Mouse (Mus musculus) CD4-positive, CD25-positive, alpha-beta regulatory T cell (primary cell): Measurements from ENCODE around the gene Snx14. TPM values are rescaled to one million over a fixed set of nuclear protein-coding genes. Genes with fewer than 3 reads are reported as not detected.

Experiments
- polyA plus RNA-seq: library from polyadenylated mRNA; unstranded; fragments of 100-300 nt; shearing (Covaris generic); gene quantifications from one replicate; pipeline ENCODE4 v1.2.1, GENCODE M21; 2017

Gene Snx14
- 63.6 TPM for polyA plus RNA-seq

GRCm38 (mm10) chr9:88438555-88439237, at the start of gene Snx14:
Gene Snx14, minus strand, starts transcription at chr9:88438958.

GRCm38 (mm10) chr9:88482230-88482828, 43.6 kb upstream of the Snx14 start, which contains the start of gene Syncrip:
Gene Syncrip, minus strand, starts transcription at chr9:88482574.

GRCm38 (mm10) chr9:88326930-88327901, 111.5 kb downstream of the Snx14 start, which contains the start of gene Nt5e:
Gene Nt5e, plus strand, starts transcription at chr9:88327197.

Other genes starting within 250 kb of the Snx14 start
- 179 TPM for gene Nt5e, start 111.8 kb downstream of the Snx14 start, polyA plus RNA-seq
- 0.87 TPM for gene Gm20537, start 17.7 kb upstream of the Snx14 start, polyA plus RNA-seq
- 78.7 TPM for gene Syncrip, start 43.6 kb upstream of the Snx14 start, polyA plus RNA-seq
- gene Zfp949, start 109.1 kb upstream of the Snx14 start, polyA plus RNA-seq, result 17.4 TPM
- gene Trim43a, start 141.9 kb upstream of the Snx14 start, polyA plus RNA-seq, result not detected